In genomic region chr7:49843304-49843933, GRCm38 (mm10) we compare ENCODE assay signal across 9 mouse cellular contexts.
A peak's percentile ranks its signal among the peaks of the same experiment; 100 is the strongest.
DNase-seq lines count a peak whose midpoint lies in the region; ATAC-seq lines count a peak whose summit lies in the region.
"Had no signal": no experiment of that assay in that cellular context is flagged by ENCODE, and none has a peak within 500 bp of the region (broad histone marks: within the 10 kb centered on the region; RNA-seq: fewer than 3 reads in every experiment).

No protein-coding gene starts in this region.

- no peak overlapping the region for H3K4me2 ChIP-seq in embryonic facial prominence, embryonic 11.5 days (ENCODE audit: low read depth, low read length)
- H3K4me2 ChIP-seq in lung, embryonic 16.5 days (ENCODE audit: low read depth, low read length) = no peak overlapping the region
- 0 out of 2 replicates have a peak overlapping the region, but pooled peaks have one; percentile 4 for H3K4me2 ChIP-seq in hindbrain, embryonic 13.5 days
- peak overlapping the region; percentile 27; the same call in 1 of the 2 replicates for H3K4me2 ChIP-seq in midbrain, embryonic 15.5 days

- H3K4me1 ChIP-seq in embryonic facial prominence, embryonic 11.5 days (ENCODE audit: control insufficient read depth, insufficient read depth, low read length) = no peaks in the 10 kb centered on the region
- H3K4me1 ChIP-seq in embryonic facial prominence, embryonic 10.5 days = peaks cover 18% of the 10 kb centered on the region
- H3K4me1 ChIP-seq in lung, embryonic 16.5 days (replicated peaks; ENCODE audit: control insufficient read depth, insufficient read depth, low read length) = peaks cover 8% of the 10 kb centered on the region
- peaks cover 31% of the 10 kb centered on the region for H3K4me1 ChIP-seq in hindbrain, embryonic 13.5 days (replicated peaks)
- H3K4me1 ChIP-seq in midbrain, embryonic 15.5 days = peaks cover 18% of the 10 kb centered on the region

- H3K9ac ChIP-seq in embryonic facial prominence, embryonic 11.5 days (replicated peaks; ENCODE audit: low read length) = no peak overlapping the region
- no peak overlapping the region for H3K9ac ChIP-seq in lung, embryonic 16.5 days (ENCODE audit: low read length)
- H3K9ac ChIP-seq in hindbrain, embryonic 13.5 days = no peak overlapping the region
- no peak overlapping the region for H3K9ac ChIP-seq in midbrain, embryonic 15.5 days

- 74% methylated on average over 6 of the region's 6 CpGs for WGBS in embryonic facial prominence, embryonic 11.5 days
- WGBS in embryonic facial prominence, embryonic 10.5 days = 82% methylated on average over 6 of the region's 6 CpGs
- WGBS in lung, embryonic 16.5 days = 42% methylated on average over 6 of the region's 6 CpGs
- 48% methylated on average over 6 of the region's 6 CpGs for WGBS in hindbrain, embryonic 13.5 days
- 57% methylated on average over 6 of the region's 6 CpGs for WGBS in midbrain, embryonic 15.5 days

- no peak for DNase-seq in embryonic facial prominence, embryonic 11.5 days (ENCODE audit: low spot score)
- DNase-seq in embryonic facial prominence, embryonic 10.5 days (ENCODE audit: low spot score) = no peak
- no peak for DNase-seq in lung, postnatal 14 days
- DNase-seq in thymus, postnatal 36 days = no peak
- DNase-seq in gastrocnemius, postnatal 25 days = no peak
- DNase-seq: cerebellum, adult 11 months had no signal

- H3K27ac ChIP-seq in embryonic facial prominence, embryonic 11.5 days (replicated peaks; ENCODE audit: low read depth, low read length) = no peak overlapping the region
- no peak overlapping the region for H3K27ac ChIP-seq in embryonic facial prominence, embryonic 10.5 days (replicated peaks)
- H3K27ac ChIP-seq in lung, embryonic 16.5 days (ENCODE audit: low read length) = no peak overlapping the region
- H3K27ac ChIP-seq in hindbrain, embryonic 13.5 days = peak overlapping the region; percentile 90
- H3K27ac ChIP-seq in midbrain, embryonic 15.5 days = no peak overlapping the region

- H3K27me3 ChIP-seq in embryonic facial prominence, embryonic 11.5 days (ENCODE audit: control insufficient read depth, insufficient read depth, low read length) = no peaks in the 10 kb centered on the region
- H3K27me3 ChIP-seq in embryonic facial prominence, embryonic 10.5 days (replicated peaks; ENCODE audit: low read depth, poor library complexity, severe bottlenecking) = no peaks in the 10 kb centered on the region
- no peaks in the 10 kb centered on the region for H3K27me3 ChIP-seq in lung, embryonic 16.5 days (ENCODE audit: control insufficient read depth, insufficient read depth, low read depth, low read length)
- H3K27me3 ChIP-seq in hindbrain, embryonic 13.5 days = 0 out of 2 replicates have a peak, but pooled peaks cover 3% of the 10 kb centered on the region
- H3K27me3 ChIP-seq in midbrain, embryonic 15.5 days (replicated peaks) = no peaks in the 10 kb centered on the region

- H3K9me3 ChIP-seq in embryonic facial prominence, embryonic 11.5 days (replicated peaks; ENCODE audit: control insufficient read depth, low read length) = no peaks in the 10 kb centered on the region
- no peaks in the 10 kb centered on the region for H3K9me3 ChIP-seq in embryonic facial prominence, embryonic 10.5 days
- no peaks in the 10 kb centered on the region for H3K9me3 ChIP-seq in lung, embryonic 16.5 days (ENCODE audit: control insufficient read depth, low read length)
- no peaks in the 10 kb centered on the region for H3K9me3 ChIP-seq in hindbrain, embryonic 13.5 days
- no peaks in the 10 kb centered on the region for H3K9me3 ChIP-seq in midbrain, embryonic 15.5 days

- 0 out of 2 replicates have a peak, but pooled peaks have one; percentile 24 for ATAC-seq in embryonic facial prominence, embryonic 11.5 days (replicated peaks; ENCODE audit: insufficient number of reproducible peaks, low FRiP score, low TSS enrichment, low read depth)
- peak; percentile 56 for ATAC-seq in lung, embryonic 16.5 days (ENCODE audit: low read depth)
- ATAC-seq in hindbrain, embryonic 13.5 days (ENCODE audit: low FRiP score) = peak; percentile 35; the same call in 1 of the 2 replicates
- ATAC-seq in midbrain, embryonic 15.5 days (replicated peaks) = peak; percentile 28

- H3K4me3 ChIP-seq in embryonic facial prominence, embryonic 11.5 days (ENCODE audit: low read depth, low read length) = no peak overlapping the region
- no peak overlapping the region for H3K4me3 ChIP-seq in embryonic facial prominence, embryonic 10.5 days
- H3K4me3 ChIP-seq in lung, embryonic 16.5 days (ENCODE audit: low read length) = no peak overlapping the region
- no peak overlapping the region for H3K4me3 ChIP-seq in hindbrain, embryonic 13.5 days
- H3K4me3 ChIP-seq in midbrain, embryonic 15.5 days = no peak overlapping the region

- H3K36me3 ChIP-seq in embryonic facial prominence, embryonic 11.5 days (replicated peaks; ENCODE audit: control insufficient read depth, insufficient read depth, low read depth, low read length) = no peaks in the 10 kb centered on the region; the same call in 1 of the 2 replicates
- H3K36me3 ChIP-seq in embryonic facial prominence, embryonic 10.5 days (replicated peaks) = peaks cover 13% of the 10 kb centered on the region
- no peaks in the 10 kb centered on the region for H3K36me3 ChIP-seq in lung, embryonic 16.5 days (ENCODE audit: control insufficient read depth, insufficient read depth, low read length)
- 0 out of 2 replicates have a peak, but pooled peaks cover 6% of the 10 kb centered on the region for H3K36me3 ChIP-seq in hindbrain, embryonic 13.5 days
- peaks cover 3% of the 10 kb centered on the region; the same call in 1 of the 2 replicates for H3K36me3 ChIP-seq in midbrain, embryonic 15.5 days (replicated peaks)

Comparison
In these comparisons a context has a peak if more than half of its experiments do, and no peak if none do; other contexts are left out.
1. H3K4me2 ChIP-seq: peak in hindbrain, embryonic 13.5 days (single experiment) and midbrain, embryonic 15.5 days (single experiment); none in embryonic facial prominence, embryonic 11.5 days (single experiment) and lung, embryonic 16.5 days (single experiment).
2. Peak in every context shown above with its lines, with median percentiles within 50 percentile points of each other: ATAC-seq.